Mouse (Mus musculus) testis, adult 2 months (tissue): ENCODE measurements around the gene Bpifa1.

Experiments used
- CTCF ChIP-seq: fragments of 200-500 bp; IDR thresholded peaks from 2 replicates; pipeline ENCODE4 v1.5.1; 2012; ENCODE audit warnings: low read depth, mild to moderate bottlenecking, inconsistent platforms, low read length, moderate library complexity; ENCODE audit not compliant: control insufficient read depth, insufficient read depth, insufficient replicate concordance
- POLR2A ChIP-seq: fragments of 200-500 bp; IDR thresholded peaks from 2 replicates; pipeline ENCODE4 v1.6.1; 2012; ENCODE audit warnings: low read depth, mild to moderate bottlenecking, inconsistent platforms, low read length, moderate library complexity; ENCODE audit not compliant: control insufficient read depth

- TF ChIP-seq CTCF: no peak
- TF ChIP-seq POLR2A: no peak
Measured at GRCm38 (mm10) chr2:154187468-154187867, 44.8 kb downstream of the Bpifa1 start.
